Mouse (Mus musculus): Measurements from ENCODE around the gene Ralb. TPM values are rescaled to one million over a fixed set of nuclear protein-coding genes. Genes with fewer than 3 reads are reported as not detected.
A peak's percentile ranks its signal among the peaks of the same experiment; 100 is the strongest.

The Ralb gene
- total RNA-seq, 2 experiments from 2014 or later: 6.7 to 7.8 TPM

DNA sequence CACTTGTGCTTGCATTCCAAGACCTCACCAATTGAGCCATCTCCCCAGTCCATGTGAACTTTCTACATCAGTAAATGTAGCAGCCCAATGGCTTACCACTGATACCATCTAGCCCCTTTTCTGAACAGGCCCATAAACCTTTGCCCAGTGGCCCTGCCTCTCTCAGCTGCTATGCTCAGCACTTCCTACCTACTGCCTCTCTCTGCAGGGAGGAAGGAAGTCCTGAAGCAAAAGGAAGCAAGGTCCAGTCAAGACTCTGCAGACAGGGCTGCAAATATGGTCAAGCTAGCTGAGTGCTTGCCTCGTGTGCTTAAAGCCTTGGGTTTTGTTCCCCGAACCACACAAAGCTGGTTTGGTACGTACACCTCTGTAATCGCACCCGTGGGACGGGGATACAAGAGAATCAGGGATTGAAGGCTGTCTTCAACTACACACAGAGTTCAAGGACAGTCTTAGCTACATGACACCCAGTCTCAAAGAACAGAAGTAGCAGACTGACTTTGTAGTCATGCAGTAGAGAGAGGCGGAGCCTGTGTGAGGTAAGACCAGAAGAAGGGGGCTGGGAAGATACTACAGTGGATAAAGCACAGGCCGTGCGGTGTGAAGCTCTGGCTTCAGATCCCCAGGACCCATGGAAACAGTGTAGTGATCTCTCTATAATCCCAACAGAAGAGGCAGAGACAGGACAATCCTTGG lies 5.9 kb downstream of the Ralb start:
- intact Hi-C loops (cut with DNase I): no loop called here
- DNase-seq: no peak
- Histone ChIP-seq H3K4me3 (peak overlapping the region; percentile 7; the same call in 1 of the 2 replicates), H3K27ac (peak overlapping the region; percentile 61)
- no peak for TF ChIP-seq CTCF (IDR thresholded peaks at IDR 0.05)

DNA sequence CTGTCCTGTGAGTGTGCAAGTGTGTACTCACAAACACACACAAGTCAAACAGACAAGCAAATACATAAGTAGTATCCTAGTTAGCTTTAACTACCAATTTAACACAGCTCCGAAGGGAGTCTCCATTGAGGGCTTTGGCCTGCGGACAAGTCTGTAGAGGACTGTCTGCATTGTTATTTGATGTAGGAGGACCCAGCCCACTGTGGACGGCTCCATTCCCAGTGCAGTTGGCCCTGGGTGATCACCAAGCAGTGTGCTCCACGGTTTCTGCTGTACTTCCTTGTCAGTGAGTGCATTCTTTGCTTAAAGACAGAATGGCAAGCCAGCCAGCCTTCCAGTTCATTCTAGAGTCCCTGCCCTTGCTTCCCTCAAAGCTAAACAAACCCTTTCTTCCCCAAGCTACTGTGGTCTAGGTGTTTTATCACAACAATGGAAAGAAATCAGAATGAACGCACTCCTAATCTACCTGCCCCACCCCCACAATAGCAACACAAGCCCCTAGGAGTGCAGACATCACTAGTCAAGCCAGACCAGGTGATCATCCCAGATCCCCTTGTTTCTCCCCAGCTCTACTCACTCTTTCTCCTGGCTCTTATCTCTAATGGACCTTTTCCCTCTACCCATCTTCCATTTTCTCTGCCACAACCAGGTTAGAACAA lies 7.1 kb downstream of the Ralb start:
- DNase-seq: no peak
- Histone ChIP-seq H3K4me3 (no peak overlapping the region), H3K27ac (no peak overlapping the region)
- intact Hi-C loops (cut with DNase I): no loop called here
- TF ChIP-seq CTCF (IDR thresholded peaks at IDR 0.05): no peak

DNA sequence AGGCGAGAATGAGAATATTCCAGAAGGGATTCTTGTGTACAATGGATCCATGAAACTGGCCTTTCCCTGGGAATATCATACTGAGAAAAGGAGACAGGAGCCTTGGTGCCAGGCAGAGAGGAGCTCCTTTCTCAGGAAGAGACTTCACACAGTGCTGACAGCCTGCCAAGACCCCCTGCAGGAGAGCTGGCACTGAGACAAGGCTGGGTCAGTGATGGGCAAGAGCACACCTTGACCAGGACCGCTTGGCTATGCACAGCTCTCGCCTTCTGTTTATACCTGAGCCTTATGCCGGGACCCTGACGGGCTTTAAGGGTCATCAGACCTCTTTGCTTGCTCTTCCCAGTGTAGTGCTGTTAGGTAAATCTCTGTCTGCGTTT lies 9.2 kb downstream of the Ralb start:
- no peak overlapping the region for H3K4me3 ChIP-seq
- H3K27ac ChIP-seq: peak overlapping the region; percentile 71
- intact Hi-C loops (cut with DNase I): no loop called here
- no peak for DNase-seq
- no peak for TF ChIP-seq CTCF (IDR thresholded peaks at IDR 0.05)

DNA sequence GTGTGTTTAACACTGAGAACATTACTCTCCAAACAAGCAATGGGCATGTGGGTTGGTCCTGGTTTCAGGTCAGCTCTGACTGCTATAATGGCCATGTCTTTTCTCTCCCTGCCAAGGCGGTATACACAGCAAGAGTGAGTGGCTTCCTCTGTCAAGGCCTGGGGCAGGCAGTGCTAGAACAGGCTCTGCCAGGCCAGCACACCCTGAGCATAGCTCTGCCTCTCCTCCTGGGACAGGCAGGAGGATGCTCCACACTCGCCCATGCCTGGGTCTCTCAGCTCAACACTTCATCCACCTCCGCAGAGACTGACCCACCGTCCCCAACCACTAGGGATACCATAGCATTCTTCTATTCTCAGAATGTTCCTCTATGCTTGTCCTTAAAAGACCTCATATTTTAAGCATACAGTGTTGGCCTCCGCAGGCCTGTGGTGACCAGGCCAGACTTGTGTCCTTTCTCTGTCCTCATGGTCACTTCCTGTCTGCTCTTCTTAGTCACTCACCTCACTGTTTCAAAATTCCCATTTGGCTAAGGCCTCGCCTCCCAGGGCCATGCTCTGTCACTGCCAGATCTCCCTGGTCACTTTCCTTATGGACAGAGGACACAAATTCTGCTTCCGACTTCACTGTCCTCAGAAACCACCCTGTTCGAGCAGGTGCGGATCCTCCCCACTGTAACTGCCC lies 9.7 kb downstream of the Ralb start:
- DNase-seq: peak; percentile 29
- intact Hi-C loops (cut with DNase I): loop anchor here (5.0 kb wide), 1 partner anchor 32 kb away; the partner anchor contains the start of gene Tmem185b

DNA sequence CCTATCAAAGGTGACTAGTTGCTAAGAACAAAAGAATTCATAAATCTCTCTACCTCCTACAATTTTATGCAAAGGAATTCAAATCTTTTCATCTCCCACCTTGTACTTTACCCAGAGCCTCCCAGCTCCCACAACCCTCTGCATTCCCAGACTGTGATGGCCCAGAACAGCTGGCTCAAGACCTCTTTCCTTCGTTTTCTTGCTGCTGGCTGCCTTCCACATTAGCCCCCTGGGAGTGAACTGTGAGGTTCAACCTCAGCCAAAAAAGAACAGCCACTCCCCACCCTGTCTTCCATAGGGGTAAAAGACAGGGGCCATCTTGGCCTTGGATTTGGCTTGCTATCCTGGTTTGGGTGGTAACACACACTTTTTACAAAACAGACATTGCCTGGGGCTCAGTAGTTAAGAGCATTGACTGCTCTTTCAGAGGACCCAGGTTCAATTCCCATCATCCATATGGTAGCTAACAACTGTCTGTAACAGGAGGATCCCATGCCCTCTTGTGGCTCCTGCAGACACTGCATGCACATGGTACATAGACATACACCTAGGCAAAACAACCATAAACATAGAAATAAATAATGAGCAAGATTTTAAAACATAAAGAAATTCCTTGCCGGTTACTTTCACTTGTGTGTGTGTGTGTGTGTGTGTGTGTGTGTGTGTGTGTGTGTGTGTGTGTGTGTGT lies 10.4 kb downstream of the Ralb start:
- TF ChIP-seq CTCF (IDR thresholded peaks at IDR 0.05): peak; percentile 46
- intact Hi-C loops (cut with DNase I): loop anchor here (5.0 kb wide), 1 partner anchor 33 kb away; the partner anchor contains the start of gene Tmem185b
- H3K27ac ChIP-seq: peak overlapping the region; percentile 40; the same call in 1 of the 2 replicates
- peak; percentile 59 for DNase-seq
- no peak overlapping the region for H3K4me3 ChIP-seq

More for the DNA sequence above, 9.7 kb downstream of the Ralb start:
- TF ChIP-seq CTCF (IDR thresholded peaks at IDR 0.05): no peak
- peak overlapping the region; percentile 71 for H3K27ac ChIP-seq
- H3K4me3 ChIP-seq: no peak overlapping the region

DNA sequence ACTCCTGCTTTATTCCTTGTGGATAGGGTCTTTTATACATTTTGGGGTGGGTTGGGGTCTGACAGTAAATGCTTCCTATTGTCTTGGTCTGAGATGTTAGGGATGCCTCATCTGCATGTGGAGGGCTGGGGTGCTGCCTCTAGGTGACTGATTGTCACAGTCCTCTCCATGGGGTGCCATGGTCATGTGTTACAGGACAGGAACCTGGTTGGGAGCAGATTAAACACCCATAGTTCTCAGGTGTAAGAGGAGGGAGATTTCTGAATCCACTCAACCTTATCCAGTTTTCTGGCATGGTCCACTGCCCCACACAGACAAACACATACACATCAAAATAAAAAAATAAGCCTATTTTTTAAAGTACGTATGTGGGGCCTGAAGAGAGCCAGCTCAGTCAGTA lies 12.1 kb downstream of the Ralb start:
- no peak for TF ChIP-seq CTCF (IDR thresholded peaks at IDR 0.05)
- peak overlapping the region; percentile 65 for H3K4me3 ChIP-seq
- DNase-seq: no peak
- H3K27ac ChIP-seq: peak overlapping the region; percentile 74
- intact Hi-C loops (cut with DNase I): loop anchor here (5.0 kb wide), 1 partner anchor 35 kb away; the partner anchor contains the start of gene Tmem185b

DNA sequence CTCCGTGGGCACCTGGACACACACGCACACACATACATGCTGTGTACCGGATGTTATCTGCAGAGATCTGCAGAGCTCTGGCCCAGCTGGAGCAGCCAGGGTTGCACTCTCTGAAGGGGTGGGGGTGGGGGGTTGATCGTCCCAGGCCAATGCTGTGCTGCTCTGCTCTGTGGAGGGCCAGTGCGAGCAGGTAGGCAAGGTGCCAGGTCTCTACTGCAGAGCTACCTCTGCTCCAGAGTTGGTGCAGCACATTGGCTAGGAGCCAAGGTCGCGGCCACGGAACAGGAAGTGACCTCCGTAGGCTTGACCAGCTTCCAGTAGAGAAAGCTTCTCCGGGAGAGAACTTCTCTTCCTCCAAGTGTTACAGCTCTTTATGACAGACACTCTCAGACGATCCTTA lies 12.5 kb downstream of the Ralb start:
- Histone ChIP-seq H3K4me3 (peak overlapping the region; percentile 65), H3K27ac (peak overlapping the region; percentile 74)
- peak; percentile 89 for DNase-seq
- intact Hi-C loops (cut with DNase I): loop anchor here (5.0 kb wide), 1 partner anchor 35 kb away; the partner anchor contains the start of gene Tmem185b
- TF ChIP-seq CTCF (IDR thresholded peaks at IDR 0.05): no peak

DNA sequence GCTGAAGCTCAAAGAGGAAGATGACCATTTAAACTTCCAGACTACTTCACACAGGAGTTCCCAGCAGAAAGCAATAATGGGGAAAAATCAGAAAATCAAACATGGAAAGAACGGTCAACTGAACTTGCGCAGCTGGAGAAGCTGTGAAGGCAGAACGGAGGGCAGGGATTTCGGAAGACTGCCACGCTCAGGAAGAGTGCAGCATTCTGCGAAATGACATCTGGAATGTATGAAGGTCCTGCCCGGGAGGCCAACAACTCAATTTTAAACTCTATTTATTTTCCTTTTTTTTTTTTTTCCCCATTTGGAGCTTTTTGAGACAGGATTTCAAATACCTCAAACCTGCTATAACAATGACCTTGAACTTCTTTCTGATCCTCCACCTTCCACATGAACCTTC lies 13.8 kb downstream of the Ralb start:
- no peak for DNase-seq
- intact Hi-C loops (cut with DNase I): loop anchor here (5.0 kb wide), 1 partner anchor 37 kb away; the partner anchor contains the start of gene Tmem185b
- no peak overlapping the region for H3K4me3 ChIP-seq
- no peak for TF ChIP-seq CTCF (IDR thresholded peaks at IDR 0.05)
- no peak overlapping the region for H3K27ac ChIP-seq

DNA sequence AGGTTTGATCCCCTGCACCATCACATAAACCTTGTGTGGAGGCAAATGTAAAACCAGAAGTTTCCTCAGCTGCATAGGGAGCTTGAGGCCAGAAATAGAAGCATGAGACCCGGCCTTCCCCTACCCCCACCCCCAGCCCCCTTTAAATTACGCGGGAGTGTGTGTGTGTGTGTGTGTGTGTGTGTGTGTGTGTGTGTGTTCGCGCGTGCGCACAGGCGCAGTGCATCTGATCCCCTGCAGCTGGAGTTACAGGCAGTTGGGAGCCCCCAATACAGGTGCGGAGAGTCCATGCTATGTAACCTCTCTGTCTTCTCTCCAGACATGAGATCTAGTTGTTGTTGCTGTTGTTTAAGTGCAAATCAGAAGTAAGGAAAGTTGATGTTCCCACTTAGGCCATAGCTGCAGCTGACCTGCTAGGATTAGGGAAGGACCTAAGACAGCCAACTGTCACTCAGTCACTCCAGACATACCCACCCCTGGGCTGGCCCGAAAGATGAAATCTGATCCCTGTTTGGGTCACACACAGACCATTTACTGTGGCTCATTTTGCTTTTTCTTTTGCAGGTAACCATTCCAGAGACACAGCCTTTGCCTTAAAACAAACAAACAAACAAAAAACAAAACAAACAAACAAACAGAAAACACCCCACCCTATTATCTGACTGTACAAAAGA lies 16.5 kb downstream of the Ralb start:
- no peak for TF ChIP-seq CTCF (IDR thresholded peaks at IDR 0.05)
- DNase-seq: no peak
- intact Hi-C loops (cut with DNase I): no loop called here
- H3K4me3 ChIP-seq: no peak overlapping the region
- peak overlapping the region; percentile 24; the same call in 1 of the 2 replicates for H3K27ac ChIP-seq

DNA sequence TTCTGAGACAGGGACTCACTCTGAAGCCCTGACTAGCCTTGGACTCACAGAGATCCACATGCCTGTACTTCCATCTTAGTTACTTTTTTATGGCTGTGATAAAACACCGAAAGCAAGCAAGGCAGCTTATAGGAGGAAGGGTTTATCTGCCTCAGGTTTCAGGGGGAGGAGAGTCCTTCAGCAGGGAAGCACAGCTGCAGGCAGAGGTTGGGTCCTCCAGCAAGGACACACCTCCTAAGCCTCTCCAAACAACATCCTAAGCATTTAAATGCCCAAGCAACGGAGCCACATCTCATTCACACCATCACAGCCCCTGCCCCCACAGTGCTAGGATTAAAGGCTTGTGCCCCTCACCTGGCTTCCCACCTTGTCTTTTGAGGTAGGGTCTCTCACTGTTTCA lies 18.8 kb downstream of the Ralb start:
- no peak for DNase-seq
- TF ChIP-seq CTCF (IDR thresholded peaks at IDR 0.05): no peak
- H3K4me3 ChIP-seq: no peak overlapping the region
- H3K27ac ChIP-seq: no peak overlapping the region
- intact Hi-C loops (cut with DNase I): no loop called here

DNA sequence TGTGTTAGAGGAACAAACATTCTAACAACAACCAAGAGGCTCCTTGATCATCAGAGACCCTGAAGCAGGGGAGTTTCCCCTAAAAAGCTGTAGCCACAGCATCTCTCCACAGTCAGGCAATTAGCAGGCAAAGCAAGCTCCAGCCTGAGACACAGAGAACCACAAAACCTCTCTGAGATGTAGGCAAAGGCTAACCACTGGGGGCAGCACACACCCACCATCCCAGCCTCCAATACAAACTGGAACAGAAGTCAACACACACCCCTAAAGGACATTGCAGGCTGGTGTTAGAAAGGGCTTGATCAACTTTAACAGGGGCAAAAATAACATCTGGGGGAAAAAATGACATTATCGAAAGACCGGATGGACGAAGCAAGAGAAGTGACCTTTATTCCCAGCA lies 20.1 kb downstream of the Ralb start:
- H3K4me3 ChIP-seq: no peak overlapping the region
- no peak overlapping the region for H3K27ac ChIP-seq
- TF ChIP-seq CTCF (IDR thresholded peaks at IDR 0.05): peak; percentile 57
- DNase-seq: no peak
- intact Hi-C loops (cut with DNase I): no loop called here

DNA sequence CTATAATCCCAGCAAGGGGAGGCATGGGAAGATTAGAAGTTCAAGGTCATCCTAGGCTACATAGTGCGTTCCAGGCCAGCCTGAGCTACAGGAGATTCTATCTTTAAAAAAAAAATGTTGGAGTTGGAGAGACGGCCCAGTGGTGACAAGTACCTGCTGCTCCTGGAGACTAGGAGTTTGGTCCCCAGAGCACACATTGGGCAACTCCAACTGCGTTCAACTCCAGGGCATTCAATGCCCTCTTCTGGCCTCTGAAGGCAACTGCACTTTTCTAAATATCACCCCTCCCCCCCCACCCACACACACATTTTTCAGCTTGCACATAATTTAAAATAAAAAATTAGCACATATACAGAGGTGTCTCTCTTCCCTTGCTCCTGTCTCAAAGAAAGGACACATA lies 21.7 kb downstream of the Ralb start:
- peak; percentile 55 for TF ChIP-seq CTCF (IDR thresholded peaks at IDR 0.05)
- Histone ChIP-seq H3K27ac (no peak overlapping the region), H3K4me3 (no peak overlapping the region)
- intact Hi-C loops (cut with DNase I): no loop called here
- DNase-seq: no peak

Data from gastrocnemius, adult 2 months (tissue).